In the genomic region with DNA sequence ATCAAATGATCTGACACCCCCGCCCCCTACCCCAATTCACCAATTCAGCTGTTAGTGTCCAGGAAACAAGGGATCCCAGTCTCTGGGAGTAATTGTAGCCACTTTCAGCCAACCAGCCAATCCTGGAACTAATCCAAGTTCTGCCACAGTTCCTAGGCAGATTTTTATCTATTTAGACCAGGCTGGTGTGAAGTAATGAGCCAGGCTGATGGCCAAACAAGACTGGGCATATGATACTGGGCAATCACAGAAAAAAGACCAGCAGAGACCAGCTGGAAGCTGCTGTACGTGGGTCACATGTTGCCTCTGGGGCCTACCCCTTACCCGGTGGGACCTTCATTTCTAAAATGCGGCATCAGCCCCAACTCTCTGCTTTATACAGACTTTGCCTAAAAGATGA, we compare ENCODE assay signal across 11 mouse cellular contexts. TPM values are rescaled to one million over a fixed set of nuclear protein-coding genes. Genes with fewer than 3 reads are reported as not detected.
DNase-seq lines count a peak whose midpoint lies in the region; ATAC-seq and TF ChIP-seq lines count a peak whose summit lies in the region.
"Had no signal": no experiment of that assay in that cellular context is flagged by ENCODE, and none has a peak within 500 bp of the region (broad histone marks: within the 10 kb centered on the region; RNA-seq: fewer than 3 reads in every experiment).

No protein-coding gene starts in this region.

- TF ChIP-seq CTCF in gastrocnemius, adult 2 months (IDR thresholded peaks at IDR 0.05), result no peak

- H3K9ac ChIP-seq in midbrain, embryonic 13.5 days (replicated peaks), result no peak overlapping the region
- no peak overlapping the region for H3K9ac ChIP-seq in embryonic facial prominence, embryonic 14.5 days (ENCODE audit: low read depth, low read length)
- no peak overlapping the region for H3K9ac ChIP-seq in neural tube, embryonic 14.5 days (replicated peaks; ENCODE audit: low read depth, low read length)
- H3K9ac ChIP-seq: liver, embryonic 15.5 days; midbrain, embryonic 12.5 days had no signal

- DNase-seq in gastrocnemius, adult 2 months, result no peak
- no peak for DNase-seq in gastrocnemius, postnatal 25 days
- DNase-seq in midbrain, embryonic 10.5 days (ENCODE audit: low spot score), result no peak
- DNase-seq in embryonic facial prominence, embryonic 14.5 days (ENCODE audit: low spot score), result peak; percentile 63
- no peak for DNase-seq in lung, postnatal 10 days
- DNase-seq in thymus, postnatal 0 days (ENCODE audit: low spot score), result no peak

- no peaks in the 10 kb centered on the region for H3K9me3 ChIP-seq in midbrain, embryonic 13.5 days
- no peaks in the 10 kb centered on the region for H3K9me3 ChIP-seq in midbrain, embryonic 10.5 days (replicated peaks)
- no peaks in the 10 kb centered on the region for H3K9me3 ChIP-seq in embryonic facial prominence, embryonic 14.5 days (ENCODE audit: control insufficient read depth, low read length)
- H3K9me3 ChIP-seq in neural tube, embryonic 14.5 days (ENCODE audit: control insufficient read depth, low read length), result no peaks in the 10 kb centered on the region
- H3K9me3 ChIP-seq: liver, embryonic 15.5 days; midbrain, embryonic 12.5 days had no signal

- 86% methylated on average over 4 of the region's 4 CpGs for whole genome bisulfite sequencing in midbrain, embryonic 13.5 days
- WGBS in midbrain, embryonic 10.5 days, result 95% methylated on average over 4 of the region's 4 CpGs
- 66% methylated on average over 4 of the region's 4 CpGs for WGBS in embryonic facial prominence, embryonic 14.5 days
- WGBS in neural tube, embryonic 14.5 days, result 72% methylated on average over 4 of the region's 4 CpGs

- no peaks in the 10 kb centered on the region for H3K36me3 ChIP-seq in midbrain, embryonic 13.5 days
- H3K36me3 ChIP-seq in midbrain, embryonic 10.5 days, result no peaks in the 10 kb centered on the region
- no peaks in the 10 kb centered on the region for H3K36me3 ChIP-seq in embryonic facial prominence, embryonic 14.5 days (ENCODE audit: control insufficient read depth, insufficient read depth, low read length)
- H3K36me3 ChIP-seq in neural tube, embryonic 14.5 days (ENCODE audit: control insufficient read depth, insufficient read depth, low read length), result no peaks in the 10 kb centered on the region
- H3K36me3 ChIP-seq: liver, embryonic 15.5 days; midbrain, embryonic 12.5 days had no signal

- H3K27ac ChIP-seq in gastrocnemius, adult 2 months, result peak overlapping the region; percentile 84
- peak overlapping the region; percentile 1; the same call in 1 of the 2 replicates for H3K27ac ChIP-seq in midbrain, embryonic 13.5 days
- no peak overlapping the region for H3K27ac ChIP-seq in midbrain, embryonic 10.5 days (replicated peaks)
- no peak overlapping the region for H3K27ac ChIP-seq in embryonic facial prominence, embryonic 14.5 days (replicated peaks; ENCODE audit: low read depth, low read length)
- 0 out of 2 replicates have a peak overlapping the region, but pooled peaks have one; percentile 1 for H3K27ac ChIP-seq in neural tube, embryonic 14.5 days (ENCODE audit: low read depth, low read length)
- H3K27ac ChIP-seq: liver, embryonic 15.5 days; midbrain, embryonic 12.5 days had no signal

- intact Hi-C loops in gastrocnemius, adult 2 months (cut with DNase I), result loop anchor here (5.0 kb wide), 1 partner anchor 34 kb away; no protein-coding TSS in a partner anchor

- H3K4me2 ChIP-seq in midbrain, embryonic 13.5 days (replicated peaks), result no peak overlapping the region
- no peak overlapping the region for H3K4me2 ChIP-seq in embryonic facial prominence, embryonic 14.5 days (ENCODE audit: low read depth, low read length)
- H3K4me2 ChIP-seq in neural tube, embryonic 14.5 days (ENCODE audit: low read depth, low read length), result no peak overlapping the region
- H3K4me2 ChIP-seq: liver, embryonic 15.5 days; midbrain, embryonic 12.5 days had no signal

- no peaks in the 10 kb centered on the region for H3K27me3 ChIP-seq in midbrain, embryonic 13.5 days
- H3K27me3 ChIP-seq in midbrain, embryonic 10.5 days (ENCODE audit: low read depth, poor library complexity, severe bottlenecking), result no peaks in the 10 kb centered on the region
- H3K27me3 ChIP-seq in embryonic facial prominence, embryonic 14.5 days (replicated peaks; ENCODE audit: control insufficient read depth, insufficient read depth, low read length), result no peaks in the 10 kb centered on the region
- H3K27me3 ChIP-seq in neural tube, embryonic 14.5 days (ENCODE audit: control insufficient read depth, insufficient read depth, low read length), result no peaks in the 10 kb centered on the region
- H3K27me3 ChIP-seq: liver, embryonic 15.5 days; midbrain, embryonic 12.5 days had no signal

- ATAC-seq in midbrain, embryonic 13.5 days, result 0 out of 2 replicates have a peak, but pooled peaks have one; percentile 62
- peak; percentile 60; the same call in 1 of the 2 replicates for ATAC-seq in embryonic facial prominence, embryonic 14.5 days (ENCODE audit: low read depth)
- ATAC-seq in neural tube, embryonic 14.5 days (ENCODE audit: low read depth), result peak; percentile 70; the same call in 1 of the 2 replicates
- ATAC-seq: intestine, postnatal 0 days had no signal

- no peak overlapping the region for H3K4me3 ChIP-seq in gastrocnemius, adult 2 months
- H3K4me3 ChIP-seq in midbrain, embryonic 13.5 days (replicated peaks), result no peak overlapping the region
- no peak overlapping the region for H3K4me3 ChIP-seq in midbrain, embryonic 10.5 days
- no peak overlapping the region for H3K4me3 ChIP-seq in embryonic facial prominence, embryonic 14.5 days (ENCODE audit: low read depth, low read length)
- H3K4me3 ChIP-seq in neural tube, embryonic 14.5 days (ENCODE audit: low read depth, low read length), result no peak overlapping the region
- H3K4me3 ChIP-seq: liver, embryonic 15.5 days; midbrain, embryonic 12.5 days had no signal

- peaks cover 11% of the 10 kb centered on the region for H3K4me1 ChIP-seq in midbrain, embryonic 13.5 days (replicated peaks)
- no peaks in the 10 kb centered on the region for H3K4me1 ChIP-seq in midbrain, embryonic 10.5 days
- peaks cover 14% of the 10 kb centered on the region; the same call in 1 of the 2 replicates for H3K4me1 ChIP-seq in embryonic facial prominence, embryonic 14.5 days (ENCODE audit: control insufficient read depth, insufficient read depth, low read length)
- H3K4me1 ChIP-seq in neural tube, embryonic 14.5 days (ENCODE audit: control insufficient read depth, insufficient read depth, low read length), result peaks cover 3% of the 10 kb centered on the region; the same call in 1 of the 2 replicates

RNA-seq across cellular contexts. Expression of gene Ahnak, which starts 37.5 kb away (rescaled TPM):
- 100 to 1,000 TPM; 212 to 217 TPM for total RNA-seq in gastrocnemius, adult 2 months (2021)
- total RNA-seq in gastrocnemius, postnatal 25 days (2021), result 100 to 1,000 TPM; 183 to 204 TPM
- 3.7 and 4.9 TPM in 2 replicates for polyA plus RNA-seq in midbrain, embryonic 13.5 days (2015; fragmentation: Nextera tagmentation; extraction: Ambion mirVana)
- 6.6 and 8.8 TPM in 2 replicates for polyA plus RNA-seq in midbrain, embryonic 10.5 days (2016; fragmentation: Nextera tagmentation; extraction: Ambion mirVana)
- 44.8 and 57.6 TPM in 2 replicates for polyA plus RNA-seq in embryonic facial prominence, embryonic 14.5 days (2014; fragmentation: Nextera tagmentation; extraction: Ambion mirVana)
- polyA plus RNA-seq in neural tube, embryonic 14.5 days (2014; fragmentation: Nextera tagmentation; extraction: Ambion mirVana), result 2.7 and 3.7 TPM in 2 replicates
- 20.3 and 22.3 TPM in 2 replicates for polyA plus RNA-seq in thymus, postnatal 0 days (2015; fragmentation: Nextera tagmentation; extraction: Ambion mirVana)

RNA-seq across cellular contexts. Expression of gene Eef1g, which starts 59.8 kb away (rescaled TPM):
- total RNA-seq in gastrocnemius, adult 2 months (2021), result 100 to 1,000 TPM; 423 to 463 TPM
- total RNA-seq in gastrocnemius, postnatal 25 days (2021), result 100 to 1,000 TPM; 464 to 492 TPM
- polyA plus RNA-seq in midbrain, embryonic 13.5 days (2015; fragmentation: Nextera tagmentation; extraction: Ambion mirVana), result 334 and 335 TPM in 2 replicates
- 438 and 514 TPM in 2 replicates for polyA plus RNA-seq in midbrain, embryonic 10.5 days (2016; fragmentation: Nextera tagmentation; extraction: Ambion mirVana)
- polyA plus RNA-seq in embryonic facial prominence, embryonic 14.5 days (2014; fragmentation: Nextera tagmentation; extraction: Ambion mirVana), result 469 and 503 TPM in 2 replicates
- 297 and 333 TPM in 2 replicates for polyA plus RNA-seq in neural tube, embryonic 14.5 days (2014; fragmentation: Nextera tagmentation; extraction: Ambion mirVana)
- 326 and 340 TPM in 2 replicates for polyA plus RNA-seq in thymus, postnatal 0 days (2015; fragmentation: Nextera tagmentation; extraction: Ambion mirVana)

Comparison
In these comparisons a context has a peak if more than half of its experiments do, and no peak if none do; other contexts are left out.
1. H3K27ac ChIP-seq: peak in gastrocnemius, adult 2 months (single experiment), midbrain, embryonic 13.5 days (single experiment) and neural tube, embryonic 14.5 days (single experiment); none in midbrain, embryonic 10.5 days (single experiment) and embryonic facial prominence, embryonic 14.5 days (single experiment).
2. Peak in every context shown above with its lines, with median percentiles within 50 percentile points of each other: ATAC-seq.